Mouse (Mus musculus) forebrain, embryonic 14.5 days (tissue): Measurements from ENCODE around the gene Nr1i3. TPM values are rescaled to one million over a fixed set of nuclear protein-coding genes. Genes with fewer than 3 reads are reported as not detected.

Source experiments
- ATAC-seq: fragments of 200-750 bp; cut with Nextera tagmentation; 2 replicates; pipeline ENCODE4 v1.8.0; 2017; ENCODE audit warnings: mild to moderate bottlenecking, moderate library complexity
- DNase-seq: peaks from one replicate; pipeline ENCODE4 v3.0.0-alpha.2; 2015; ENCODE audit warnings: low spot score
- H3K27ac ChIP-seq: fragments of 300-500 bp; sonication (generic); 2 replicates; pipeline ENCODE4 v1.5.1; 2014; ENCODE audit warnings: low read depth, mild to moderate bottlenecking, control low read depth, low read length, moderate library complexity
- H3K27me3 ChIP-seq: fragments of 300-500 bp; sonication (generic); replicated peaks from 2 replicates; pipeline ENCODE4 v1.6.1; 2014; ENCODE audit warnings: low read length, control low read depth, mixed read lengths; ENCODE audit not compliant: control insufficient read depth, insufficient read depth
- H3K36me3 ChIP-seq: fragments of 300-500 bp; sonication (generic); 2 replicates; pipeline ENCODE4 v1.6.1; 2014; ENCODE audit warnings: low read length, control low read depth; ENCODE audit not compliant: control insufficient read depth, insufficient read depth
- H3K4me1 ChIP-seq: fragments of 300-500 bp; sonication (generic); 2 replicates; pipeline ENCODE4 v1.6.1; 2014; ENCODE audit warnings: antibody characterized with exemption, low read length, control low read depth; ENCODE audit not compliant: control insufficient read depth, insufficient read depth
- H3K4me2 ChIP-seq: fragments of 300-500 bp; sonication (generic); 2 replicates; pipeline ENCODE4 v1.6.1; 2014; ENCODE audit warnings: mild to moderate bottlenecking, control low read depth, low read length
- H3K4me3 ChIP-seq: fragments of 300-500 bp; sonication (generic); 2 replicates; pipeline ENCODE4 v1.5.1; 2014; ENCODE audit warnings: low read depth, low read length, control low read depth
- H3K9ac ChIP-seq: fragments of 300-500 bp; sonication (generic); 2 replicates; pipeline ENCODE4 v1.6.1; 2014; ENCODE audit warnings: mild to moderate bottlenecking, low read length, control low read depth, moderate library complexity
- H3K9me3 ChIP-seq: fragments of 300-500 bp; sonication (generic); replicated peaks from 2 replicates; pipeline ENCODE4 v1.6.1; 2016; ENCODE audit warnings: low read length, control low read depth, mixed read lengths; ENCODE audit not compliant: control insufficient read depth
- WGBS: fragments of 180-500 bp; shearing (Covaris S2); extraction: QIAGEN DNeasy Blood & Tissue Kit; methylation state at CpG from one replicate; pipeline ENCODE4 v1.1.7; 2014; 5-methylcytosine and 5-hydroxymethylcytosine counted together
- polyA plus RNA-seq: library from polyadenylated mRNA; unstranded; fragments of >200 nt; fragmentation: Nextera tagmentation; extraction: Ambion mirVana; gene quantifications from 2 replicates; pipeline ENCODE4 v1.2.1, GENCODE M21; 2014

Gene Nr1i3
- polyA plus RNA-seq, 1 experiment from 2014 or later, result 0.13 TPM

- H3K4me1 ChIP-seq, result peaks cover 16% of the 10 kb centered on the region
- no peak overlapping the region for H3K4me3 ChIP-seq
- no peak overlapping the region for H3K27ac ChIP-seq
- peaks cover 38% of the 10 kb centered on the region for H3K36me3 ChIP-seq
- no peaks in the 10 kb centered on the region for H3K27me3 ChIP-seq
- H3K4me2 ChIP-seq, result no peak overlapping the region
- H3K9ac ChIP-seq, result no peak overlapping the region
- no peaks in the 10 kb centered on the region for H3K9me3 ChIP-seq
- DNase-seq, result no peak
- ATAC-seq, result no peak
- WGBS, result 93% methylated on average over 8 of the region's 8 CpGs
Observed at GRCm38 (mm10) chr1:171245353-171245752, 31.6 kb downstream of the Nr1i3 start.

- Histone ChIP-seq H3K4me2 (peak overlapping the region; percentile 88), H3K27ac (peak overlapping the region; percentile 78), H3K27me3 (no peaks in the 10 kb centered on the region), H3K36me3 (peaks cover 23% of the 10 kb centered on the region), H3K4me3 (peak overlapping the region; percentile 73), H3K9ac (peak overlapping the region; percentile 91), H3K9me3 (no peaks in the 10 kb centered on the region), H3K4me1 (peaks cover 29% of the 10 kb centered on the region)
- under 1% methylated on average over 41 of the region's 41 CpGs for WGBS
- ATAC-seq (peak; percentile 93), DNase-seq (peak; percentile 100)
Observed at GRCm38 (mm10) chr1:171246709-171247452, 33.1 kb downstream of the Nr1i3 start.

- no peak for DNase-seq
Observed at GRCm38 (mm10) chr1:171247453-171247841, 33.7 kb downstream of the Nr1i3 start.

GRCm38 (mm10) chr1:171247916-171248315 is 34.1 kb downstream of the Nr1i3 start:
- peak overlapping the region; percentile 56 for H3K9ac ChIP-seq
- no peaks in the 10 kb centered on the region for H3K27me3 ChIP-seq
- WGBS, result 23% methylated on average over 4 of the region's 4 CpGs
- no peaks in the 10 kb centered on the region for H3K9me3 ChIP-seq
- H3K4me2 ChIP-seq, result peak overlapping the region; percentile 71
- no peak overlapping the region for H3K4me3 ChIP-seq
- ATAC-seq, result no peak
- no peak for DNase-seq
- H3K4me1 ChIP-seq, result peaks cover 37% of the 10 kb centered on the region
- H3K27ac ChIP-seq, result peak overlapping the region; percentile 78
- peaks cover 14% of the 10 kb centered on the region; the same call in 1 of the 2 replicates for H3K36me3 ChIP-seq

More at GRCm38 (mm10) chr1:171247453-171247841, 33.7 kb downstream of the Nr1i3 start:
- Histone ChIP-seq H3K36me3 (peaks cover 18% of the 10 kb centered on the region), H3K4me1 (peaks cover 33% of the 10 kb centered on the region), H3K9me3 (no peaks in the 10 kb centered on the region), H3K27ac (peak overlapping the region; percentile 78), H3K4me3 (peak overlapping the region; percentile 73), H3K4me2 (peak overlapping the region; percentile 71), H3K27me3 (no peaks in the 10 kb centered on the region), H3K9ac (peak overlapping the region; percentile 56)
- no peak; the same call in 1 of the 2 replicates for ATAC-seq
- WGBS, result 16% methylated on average over 13 of the region's 13 CpGs

DNA sequence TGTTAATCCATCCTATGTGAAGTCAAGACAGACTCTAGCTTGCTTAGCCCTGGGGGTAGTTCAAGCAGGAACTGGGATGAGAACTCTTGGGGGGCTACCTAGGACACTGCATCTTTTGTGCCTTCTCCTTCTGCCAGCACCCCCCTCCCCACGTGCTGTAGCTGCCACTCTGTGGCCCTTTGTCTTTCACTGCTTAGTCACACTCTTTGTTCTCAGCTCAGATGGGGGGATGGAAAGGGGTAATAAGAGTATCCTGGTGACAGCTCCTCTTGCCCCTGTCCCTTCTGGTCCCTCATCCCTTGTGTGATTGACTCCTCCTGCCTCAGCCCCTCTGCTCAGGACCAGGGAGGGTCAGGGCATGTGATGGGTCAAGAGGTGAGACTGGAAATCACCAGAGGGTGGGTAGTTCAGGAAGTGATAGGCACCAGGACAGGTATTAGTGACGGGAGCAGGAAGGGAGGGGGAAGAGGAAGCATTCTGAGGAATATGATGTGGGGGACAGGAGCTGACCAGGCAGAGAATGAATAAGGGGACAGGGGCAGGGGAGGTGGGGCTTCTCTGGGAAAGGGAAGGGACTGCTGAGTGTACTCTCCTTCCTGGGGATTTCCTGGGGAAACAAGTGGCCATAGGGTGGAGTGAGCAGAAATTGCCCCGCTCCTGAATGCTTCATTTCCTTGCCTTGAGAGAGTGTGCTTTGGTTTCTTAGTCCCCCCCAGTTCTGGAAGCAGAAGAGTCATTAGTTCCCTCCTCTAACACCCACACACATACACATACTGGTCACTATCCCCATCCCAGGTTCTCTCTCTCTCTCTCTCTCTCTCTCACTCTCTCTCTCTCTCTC is 34.8 kb downstream of the Nr1i3 start:
- H3K27me3 ChIP-seq, result no peaks in the 10 kb centered on the region
- no peak overlapping the region for H3K4me2 ChIP-seq
- 43% methylated on average over 3 of the region's 3 CpGs for WGBS
- no peak overlapping the region for H3K27ac ChIP-seq
- no peaks in the 10 kb centered on the region for H3K9me3 ChIP-seq
- H3K4me1 ChIP-seq, result peaks cover 37% of the 10 kb centered on the region
- no peak overlapping the region for H3K4me3 ChIP-seq
- H3K36me3 ChIP-seq, result peaks cover 7% of the 10 kb centered on the region; the same call in 1 of the 2 replicates
- DNase-seq, result no peak
- ATAC-seq, result no peak
- H3K9ac ChIP-seq, result no peak overlapping the region

DNA sequence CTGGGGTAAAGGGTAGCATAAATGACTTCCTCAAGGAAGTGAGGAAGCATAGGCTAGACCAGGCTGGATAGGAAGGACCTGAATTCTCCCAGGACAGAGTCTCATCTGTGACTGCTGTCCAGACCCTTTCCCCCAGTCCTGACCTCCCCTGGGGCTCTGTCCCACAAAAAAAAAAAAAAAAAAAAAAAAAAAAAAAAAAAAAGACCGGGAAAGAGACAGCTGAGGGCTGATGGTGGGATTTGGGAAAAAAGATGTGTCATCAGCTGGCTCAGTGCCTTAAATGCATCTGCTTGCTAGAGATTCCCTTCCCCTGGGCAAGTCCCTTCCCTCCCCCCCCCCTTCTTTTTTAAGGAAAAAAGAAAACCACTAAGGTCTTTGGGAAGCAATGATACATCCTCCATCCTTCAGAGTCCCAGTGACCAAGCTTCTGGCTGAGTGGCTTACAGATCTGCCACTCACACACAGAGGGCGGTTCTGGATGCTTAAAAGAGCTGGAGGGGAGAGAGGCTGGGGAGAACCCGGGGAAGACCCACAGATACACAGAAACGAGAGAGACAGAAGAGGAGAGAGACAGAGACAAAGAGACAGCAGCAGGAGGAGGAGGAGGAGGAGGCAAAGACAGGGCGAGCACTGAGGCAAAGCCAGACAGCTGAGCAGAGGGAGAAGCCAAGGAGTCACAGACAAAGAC is 36.3 kb downstream of the Nr1i3 start, which contains the start of gene Adamts4:
Gene Adamts4 (plus strand): TSS at position 509 of the 688 bp plus-strand sequence.
- ATAC-seq (peak; percentile 40; the same call in 1 of the 2 replicates), DNase-seq (peak; percentile 76)
- Histone ChIP-seq H3K9ac (peak within 1 kb of the TSS; percentile 55), H3K27ac (peak within 1 kb of the TSS; percentile 76), H3K36me3 (no peaks in the 10 kb centered on the region), H3K4me2 (peak within 1 kb of the TSS; percentile 52), H3K4me1 (peaks cover 37% of the 10 kb centered on the region), H3K27me3 (no peaks in the 10 kb centered on the region), H3K9me3 (no peaks in the 10 kb centered on the region), H3K4me3 (peak within 1 kb of the TSS; percentile 21)
- 15% methylated on average over 5 of the region's 5 CpGs for WGBS

DNA sequence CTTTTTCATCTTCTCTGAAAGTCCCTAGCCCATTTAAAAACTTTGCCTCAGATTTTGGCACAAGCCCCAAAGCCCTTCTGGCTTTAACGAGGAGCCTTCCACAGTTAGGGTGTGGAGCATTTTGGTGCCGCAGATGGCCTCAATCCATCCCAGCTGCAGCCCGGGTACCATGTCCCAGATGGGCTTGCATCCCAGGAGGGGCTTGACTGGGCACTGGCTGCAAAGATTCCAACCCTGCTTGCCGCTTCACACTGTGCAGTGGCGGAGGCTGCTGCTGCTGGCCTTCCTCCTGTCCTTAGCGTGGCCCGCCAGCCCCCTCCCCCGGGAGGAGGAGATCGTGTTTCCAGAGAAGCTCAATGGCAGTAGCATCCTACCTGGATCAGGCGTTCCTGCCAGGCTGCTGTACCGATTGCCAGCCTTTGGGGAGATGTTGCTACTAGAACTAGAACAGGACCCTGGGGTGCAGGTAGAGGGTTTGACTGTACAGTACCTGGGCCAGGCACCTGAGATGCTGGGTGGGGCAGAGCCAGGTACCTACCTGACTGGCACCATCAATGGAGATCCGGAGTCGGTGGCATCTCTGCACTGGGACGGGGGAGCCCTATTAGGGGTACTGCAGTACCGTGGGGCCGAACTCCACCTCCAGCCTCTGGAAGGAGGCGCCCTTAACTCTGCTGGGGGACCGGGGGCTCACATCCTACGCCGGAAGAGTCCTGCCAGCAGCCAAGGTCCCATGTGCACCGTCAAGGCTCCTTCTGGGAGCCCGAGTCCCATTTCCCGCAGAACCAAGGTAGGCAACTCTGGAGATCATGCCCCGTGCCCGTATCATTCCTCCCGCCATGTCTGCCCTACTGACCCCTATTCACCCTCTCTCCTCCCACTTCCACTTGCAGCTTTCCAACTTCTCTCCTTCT is 37.2 kb downstream of the Nr1i3 start, which contains the start of gene Ndufs2:
Gene Ndufs2 (minus strand): TSS at position 709 of the 914 bp plus-strand sequence.
- WGBS, result 16% methylated on average over 26 of the region's 26 CpGs
- peak; percentile 43 for ATAC-seq

More for the DNA sequence above, 37.2 kb downstream of the Nr1i3 start, which contains the start of gene Ndufs2:
- Histone ChIP-seq H3K9ac (peak within 1 kb of the TSS; percentile 55), H3K9me3 (no peaks in the 10 kb centered on the region), H3K4me3 (peak within 1 kb of the TSS; percentile 21), H3K4me1 (peaks cover 36% of the 10 kb centered on the region), H3K27ac (peak within 1 kb of the TSS; percentile 76), H3K4me2 (peak within 1 kb of the TSS; percentile 52), H3K27me3 (no peaks in the 10 kb centered on the region), H3K36me3 (no peaks in the 10 kb centered on the region)
- DNase-seq, result peak; percentile 83
